Mouse (Mus musculus): ENCODE data around the gene A230050P20Rik. TPM values are rescaled to one million over a fixed set of nuclear protein-coding genes. Genes with fewer than 3 reads are reported as not detected.

Gene A230050P20Rik
- polyA plus RNA-seq, 2 experiments: 4.5 to 25.4 TPM

DNA sequence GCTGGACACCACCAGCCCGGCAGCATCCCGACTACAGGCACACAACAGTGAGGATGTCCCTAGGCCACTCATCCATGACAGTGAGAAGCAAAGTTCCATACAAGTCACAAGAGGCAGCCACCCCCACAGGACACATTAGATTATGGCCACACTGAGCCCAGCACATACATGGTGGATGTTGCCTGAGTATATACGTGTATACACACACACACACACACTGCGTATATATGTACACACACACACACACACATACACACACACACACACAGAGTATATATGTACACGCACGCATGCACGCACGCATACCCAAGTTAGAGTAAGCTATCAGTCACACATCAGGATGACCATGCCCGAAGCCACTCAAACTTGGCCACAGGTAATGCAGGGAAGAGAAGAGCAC is 26.9 kb downstream of the A230050P20Rik start:
- Histone ChIP-seq H3K4me1 (ENCODE audit: control insufficient read depth, insufficient read depth, low read length) (peaks cover 3% of the 10 kb centered on the region; the same call in 1 of the 2 replicates), H3K9ac (ENCODE audit: low read depth, low read length, severe bottlenecking) (no peak overlapping the region), H3K9me3 (ENCODE audit: control insufficient read depth, low read length) (no peaks in the 10 kb centered on the region), H3K4me3 (replicated peaks; ENCODE audit: low read length) (no peak overlapping the region), H3K27me3 (ENCODE audit: control insufficient read depth, insufficient read depth, low read length) (no peaks in the 10 kb centered on the region), H3K27ac (replicated peaks; ENCODE audit: low read depth, low read length) (no peak overlapping the region), H3K36me3 (ENCODE audit: control insufficient read depth, insufficient read depth, low read length) (peaks cover 70% of the 10 kb centered on the region), H3K4me2 (replicated peaks; ENCODE audit: low read depth, low read length, severe bottlenecking) (no peak overlapping the region)
- TF ChIP-seq POLR2A (IDR thresholded peaks at IDR 0.05; ENCODE audit: borderline replicate concordance, extremely low read depth, insufficient read depth, insufficient read length): no peak
- ATAC-seq (ENCODE audit: low FRiP score, low read depth): no peak
- 97% methylated on average over 9 of the region's 9 CpGs for WGBS
- no peak for DNase-seq (ENCODE audit: low spot score)

DNA sequence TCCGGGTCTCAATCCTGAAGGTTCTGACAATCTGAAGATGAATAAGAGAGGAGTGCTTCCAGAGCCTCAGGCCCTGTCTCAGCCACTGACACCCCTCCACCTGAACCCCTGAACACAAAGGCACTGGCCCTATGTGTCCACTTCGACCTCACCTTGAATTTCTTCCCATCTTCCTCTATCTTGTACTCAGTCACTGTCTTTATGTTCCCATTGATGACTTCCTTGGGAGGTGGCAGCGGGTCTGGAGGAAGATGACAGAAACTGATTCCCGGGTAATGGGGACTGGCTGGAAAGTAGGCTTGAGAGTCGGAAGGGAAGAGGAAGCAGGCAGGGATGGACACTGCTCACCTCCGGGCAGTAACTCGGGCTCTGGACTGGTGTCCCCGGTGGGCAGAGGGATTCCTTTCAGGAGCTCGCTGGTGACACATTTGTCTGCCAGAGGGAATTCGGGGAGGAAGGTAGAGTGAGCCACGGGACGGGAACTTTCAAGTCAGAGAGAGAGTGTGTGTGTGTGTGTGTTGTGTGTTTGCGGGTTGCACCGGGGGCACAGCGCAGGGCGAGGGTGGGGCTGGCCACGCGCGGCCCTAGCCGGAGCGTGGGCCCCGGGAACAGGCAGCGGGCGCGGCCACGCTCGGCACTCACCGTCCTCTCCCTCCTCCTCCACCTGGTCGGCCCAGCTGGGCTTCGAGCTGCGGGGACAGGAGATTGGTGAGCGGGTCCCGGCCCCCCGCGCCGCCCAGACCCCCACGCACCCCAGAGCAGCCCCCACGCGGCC is 29.5 kb downstream of the A230050P20Rik start:
- Histone ChIP-seq H3K27me3 (ENCODE audit: control insufficient read depth, insufficient read depth, low read length) (no peaks in the 10 kb centered on the region), H3K9me3 (ENCODE audit: control insufficient read depth, low read length) (no peaks in the 10 kb centered on the region), H3K27ac (replicated peaks; ENCODE audit: low read depth, low read length) (0 out of 2 replicates have a peak overlapping the region, but pooled peaks have one; percentile 52), H3K4me1 (ENCODE audit: control insufficient read depth, insufficient read depth, low read length) (peaks cover 3% of the 10 kb centered on the region; the same call in 1 of the 2 replicates), H3K36me3 (ENCODE audit: control insufficient read depth, insufficient read depth, low read length) (peaks cover 44% of the 10 kb centered on the region), H3K9ac (ENCODE audit: low read depth, low read length, severe bottlenecking) (peak overlapping the region; percentile 91), H3K4me3 (replicated peaks; ENCODE audit: low read length) (peak overlapping the region; percentile 90), H3K4me2 (replicated peaks; ENCODE audit: low read depth, low read length, severe bottlenecking) (peak overlapping the region; percentile 92)
- TF ChIP-seq POLR2A (IDR thresholded peaks at IDR 0.05; ENCODE audit: borderline replicate concordance, extremely low read depth, insufficient read depth, insufficient read length): no peak
- ATAC-seq (ENCODE audit: low FRiP score, low read depth) (peak; percentile 39), DNase-seq (ENCODE audit: low spot score) (no peak)
- 7% methylated on average over 28 of the region's 39 CpGs for WGBS

DNA sequence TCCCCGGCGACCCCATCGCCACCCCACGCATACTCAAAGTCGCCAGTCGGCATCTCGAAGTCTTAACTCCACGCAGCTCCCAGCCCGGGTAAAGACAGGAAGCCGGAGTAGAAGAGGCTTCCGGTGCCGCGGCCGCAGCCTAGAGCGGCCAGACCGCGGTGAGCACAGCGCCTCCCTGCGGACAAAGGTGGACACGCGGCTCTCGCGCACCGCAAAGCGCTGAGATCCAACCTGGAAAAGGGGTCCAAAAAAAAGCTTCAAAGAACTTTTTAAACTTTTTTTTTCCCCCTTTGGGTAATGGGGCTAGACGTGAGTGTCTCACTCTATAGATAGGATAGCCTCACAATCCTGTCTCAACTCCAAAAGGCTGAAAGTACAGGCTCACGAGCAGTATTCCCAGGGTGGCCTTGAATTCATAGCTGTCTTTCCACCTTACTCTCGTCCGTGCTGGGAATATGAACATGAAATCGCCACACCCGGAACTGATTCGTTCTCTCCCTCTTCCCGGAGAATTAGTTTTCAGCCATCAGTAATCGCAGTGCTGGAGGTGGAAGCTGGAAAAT is 30.1 kb downstream of the A230050P20Rik start, which contains the start of gene Eif3g:
Gene Eif3g (minus strand): TSS at position 113 of the 563 bp plus-strand sequence.
- 4% methylated on average over 34 of the region's 34 CpGs for WGBS
- peaks cover 38% of the 10 kb centered on the region for H3K36me3 ChIP-seq (ENCODE audit: control insufficient read depth, insufficient read depth, low read length)
- peak within 1 kb of the TSS; percentile 90 for H3K4me3 ChIP-seq (replicated peaks; ENCODE audit: low read length)
- no peaks in the 10 kb centered on the region for H3K27me3 ChIP-seq (ENCODE audit: control insufficient read depth, insufficient read depth, low read length)
- peak within 1 kb of the TSS; percentile 92 for H3K4me2 ChIP-seq (replicated peaks; ENCODE audit: low read depth, low read length, severe bottlenecking)
- H3K27ac ChIP-seq (replicated peaks; ENCODE audit: low read depth, low read length): 0 out of 2 replicates have a peak within 1 kb of the TSS, but pooled peaks have one; percentile 52
- no peaks in the 10 kb centered on the region for H3K9me3 ChIP-seq (ENCODE audit: control insufficient read depth, low read length)
- peak; percentile 80; the same call in 1 of the 2 replicates for TF ChIP-seq POLR2A (IDR thresholded peaks at IDR 0.05; ENCODE audit: borderline replicate concordance, extremely low read depth, insufficient read depth, insufficient read length)
- peaks cover 3% of the 10 kb centered on the region; the same call in 1 of the 2 replicates for H3K4me1 ChIP-seq (ENCODE audit: control insufficient read depth, insufficient read depth, low read length)
- peak; percentile 87 for DNase-seq (ENCODE audit: low spot score)
- H3K9ac ChIP-seq (ENCODE audit: low read depth, low read length, severe bottlenecking): peak within 1 kb of the TSS; percentile 91
- ATAC-seq (ENCODE audit: low FRiP score, low read depth): peak; percentile 86

DNA sequence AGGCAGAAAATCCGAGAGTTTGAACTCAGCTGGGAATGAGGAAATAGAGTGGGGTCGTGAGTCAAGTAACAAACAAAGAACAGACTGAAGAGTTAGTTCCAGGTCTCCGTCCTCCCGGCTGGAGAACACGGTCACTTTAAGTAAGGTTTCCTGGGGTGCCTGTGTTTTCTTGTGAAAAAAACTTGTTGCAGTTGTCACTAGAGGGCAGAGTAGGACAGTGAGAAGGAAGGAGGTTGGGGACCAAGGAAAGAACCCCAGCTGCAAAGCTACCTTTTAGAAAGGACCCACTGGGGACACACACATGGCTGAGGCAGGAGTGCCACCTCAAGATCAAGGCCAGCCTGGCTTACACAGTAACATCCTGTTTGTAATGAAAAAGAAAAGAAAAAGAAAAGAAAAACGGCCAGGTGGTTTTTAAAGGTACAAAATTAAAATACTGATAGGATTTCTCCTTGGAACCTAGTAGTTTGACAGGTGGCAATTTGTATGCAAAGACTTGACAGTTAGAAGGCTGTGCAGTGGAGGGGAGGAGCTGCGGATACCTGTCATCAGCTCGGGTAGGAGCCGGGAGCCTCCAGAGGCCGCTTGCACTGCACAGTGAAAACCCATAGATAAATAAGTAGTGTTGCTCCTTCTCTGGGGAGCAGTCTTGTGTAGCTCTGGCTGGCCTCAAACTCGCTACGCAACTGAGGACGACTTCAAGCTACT is 33.2 kb downstream of the A230050P20Rik start:
- Histone ChIP-seq H3K4me2 (replicated peaks; ENCODE audit: low read depth, low read length, severe bottlenecking) (no peak overlapping the region), H3K27ac (replicated peaks; ENCODE audit: low read depth, low read length) (no peak overlapping the region), H3K36me3 (ENCODE audit: control insufficient read depth, insufficient read depth, low read length) (peaks cover 24% of the 10 kb centered on the region), H3K4me1 (ENCODE audit: control insufficient read depth, insufficient read depth, low read length) (peaks cover 3% of the 10 kb centered on the region; the same call in 1 of the 2 replicates), H3K9me3 (ENCODE audit: control insufficient read depth, low read length) (no peaks in the 10 kb centered on the region), H3K27me3 (ENCODE audit: control insufficient read depth, insufficient read depth, low read length) (no peaks in the 10 kb centered on the region), H3K4me3 (replicated peaks; ENCODE audit: low read length) (no peak overlapping the region), H3K9ac (ENCODE audit: low read depth, low read length, severe bottlenecking) (no peak overlapping the region)
- TF ChIP-seq POLR2A (IDR thresholded peaks at IDR 0.05; ENCODE audit: borderline replicate concordance, extremely low read depth, insufficient read depth, insufficient read length): no peak
- 20% methylated on average over 13 of the region's 13 CpGs for WGBS
- peak; percentile 49 for DNase-seq (ENCODE audit: low spot score)
- no peak for ATAC-seq (ENCODE audit: low FRiP score, low read depth)

DNA sequence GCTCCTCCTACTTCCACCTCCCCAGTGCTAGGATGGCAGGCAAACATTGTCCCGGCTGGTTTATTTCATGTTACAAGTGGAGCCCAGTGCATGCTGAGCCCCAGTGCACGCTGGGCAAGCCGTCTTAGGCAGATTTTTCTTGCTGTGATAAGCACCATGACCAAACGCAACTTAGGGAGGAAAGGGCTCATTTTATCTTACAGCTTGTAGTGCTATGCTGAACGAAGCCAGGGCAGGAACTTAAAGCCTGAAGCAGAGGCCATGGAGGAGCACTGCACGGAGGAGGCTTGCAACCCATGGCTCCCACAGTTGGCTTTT is 33.7 kb downstream of the A230050P20Rik start:
- TF ChIP-seq POLR2A (IDR thresholded peaks at IDR 0.05; ENCODE audit: borderline replicate concordance, extremely low read depth, insufficient read depth, insufficient read length): no peak
- 52% methylated on average over 6 of the region's 6 CpGs for WGBS
- H3K4me3 ChIP-seq (replicated peaks; ENCODE audit: low read length): no peak overlapping the region
- ATAC-seq (ENCODE audit: low FRiP score, low read depth) (no peak), DNase-seq (ENCODE audit: low spot score) (no peak)
- H3K9me3 ChIP-seq (ENCODE audit: control insufficient read depth, low read length): no peaks in the 10 kb centered on the region
- peaks cover 26% of the 10 kb centered on the region for H3K36me3 ChIP-seq (ENCODE audit: control insufficient read depth, insufficient read depth, low read length)
- H3K4me2 ChIP-seq (replicated peaks; ENCODE audit: low read depth, low read length, severe bottlenecking): no peak overlapping the region
- H3K9ac ChIP-seq (ENCODE audit: low read depth, low read length, severe bottlenecking): no peak overlapping the region
- H3K27ac ChIP-seq (replicated peaks; ENCODE audit: low read depth, low read length): no peak overlapping the region
- H3K4me1 ChIP-seq (ENCODE audit: control insufficient read depth, insufficient read depth, low read length): peaks cover 3% of the 10 kb centered on the region; the same call in 1 of the 2 replicates
- H3K27me3 ChIP-seq (ENCODE audit: control insufficient read depth, insufficient read depth, low read length): no peaks in the 10 kb centered on the region

All from limb, embryonic 14.5 days (tissue).